Mouse (Mus musculus) c-Kit-positive CD71-positive TER-119-positive erythroid progenitor cells, embryonic 14.5 days (primary cell): ENCODE measurements around the gene Rel.
"Not testable (repeated sequence)": the region's sequence is repeated elsewhere in the genome, so short reads cannot be mapped to it uniquely, and the experiment has no call there.

ENCODE experiments used
- DNase-seq: peaks from one replicate; pipeline ENCODE4 v3.0.0-alpha.2; 2013; ENCODE audit warnings: low spot score

Rel gene

GRCm38 (mm10) chr11:23770760-23771506 is at the start of gene Rel:
TSS of gene Rel (minus strand) at chr11:23770970.
- peak; percentile 26 for DNase-seq

- DNase-seq: no peak
Observed at GRCm38 (mm10) chr11:23818745-23819144, 48.0 kb upstream of the Rel start.

- DNase-seq: no peak
Observed at GRCm38 (mm10) chr11:23810741-23811140, 40.0 kb upstream of the Rel start.

- DNase-seq: no peak
Observed at GRCm38 (mm10) chr11:23805716-23806115, 34.9 kb upstream of the Rel start.

- no peak for DNase-seq
Observed at GRCm38 (mm10) chr11:23803136-23803535, 32.4 kb upstream of the Rel start.

- DNase-seq: no peak
Observed at GRCm38 (mm10) chr11:23802256-23802655, 31.5 kb upstream of the Rel start.

- no peak for DNase-seq
Observed at GRCm38 (mm10) chr11:23801851-23802250, 31.1 kb upstream of the Rel start.

- DNase-seq: not testable (repeated sequence)
Observed at GRCm38 (mm10) chr11:23783677-23784076, 12.9 kb upstream of the Rel start.

GRCm38 (mm10) chr11:23783085-23783484 is 12.3 kb upstream of the Rel start:
- no peak for DNase-seq

GRCm38 (mm10) chr11:23782038-23782437 is 11.3 kb upstream of the Rel start:
- no peak for DNase-seq

GRCm38 (mm10) chr11:23778787-23779201 is 8.0 kb upstream of the Rel start:
- no peak for DNase-seq

GRCm38 (mm10) chr11:23772471-23772870 is 1.7 kb upstream of the Rel start:
- no peak for DNase-seq

- no peak for DNase-seq
Observed at GRCm38 (mm10) chr11:23771507-23772097, 832 bp upstream of the Rel start.

GRCm38 (mm10) chr11:23770510-23770759 is 335 bp downstream of the Rel start:
- DNase-seq: peak; percentile 26

GRCm38 (mm10) chr11:23769686-23770509 is 872 bp downstream of the Rel start:
- DNase-seq: peak; percentile 11

- no peak for DNase-seq
Observed at GRCm38 (mm10) chr11:23769033-23769432, 1.7 kb downstream of the Rel start.

GRCm38 (mm10) chr11:23767928-23768327 is 2.8 kb downstream of the Rel start:
- DNase-seq: no peak

GRCm38 (mm10) chr11:23767369-23767768 is 3.4 kb downstream of the Rel start:
- DNase-seq: not testable (repeated sequence)

GRCm38 (mm10) chr11:23762635-23763034 is 8.1 kb downstream of the Rel start:
- no peak for DNase-seq

GRCm38 (mm10) chr11:23758218-23758617 is 12.6 kb downstream of the Rel start:
- DNase-seq: no peak

GRCm38 (mm10) chr11:23754329-23754728 is 16.4 kb downstream of the Rel start:
- no peak for DNase-seq

- DNase-seq: no peak
Observed at GRCm38 (mm10) chr11:23753136-23753710, 17.5 kb downstream of the Rel start.

- no peak for DNase-seq
Observed at GRCm38 (mm10) chr11:23746102-23746501, 24.7 kb downstream of the Rel start.
